Mouse (Mus musculus): Measurements from ENCODE around the gene Atcay. TPM values are rescaled to one million over a fixed set of nuclear protein-coding genes. Genes with fewer than 3 reads are reported as not detected.
A peak's percentile ranks its signal among the peaks of the same experiment; 100 is the strongest.
"Not testable (repeated sequence)": the region's sequence is repeated elsewhere in the genome, so short reads cannot be mapped to it uniquely, and the experiment has no call there.

Gene Atcay
- polyA plus RNA-seq, 1 experiment from 2014 or later = not detected

- 92% methylated on average over 9 of the region's 9 CpGs for WGBS
- H3K4me1 ChIP-seq (ENCODE audit: insufficient read depth, low read depth, low read length) = peaks cover 15% of the 10 kb centered on the region; the same call in 1 of the 2 replicates
- H3K27me3 ChIP-seq (replicated peaks; ENCODE audit: insufficient read depth, low read length) = no peaks in the 10 kb centered on the region
- no peak for ATAC-seq
- H3K36me3 ChIP-seq (ENCODE audit: insufficient read depth, low read length) = peaks cover 13% of the 10 kb centered on the region; the same call in 1 of the 2 replicates
- no peak overlapping the region for H3K4me2 ChIP-seq (replicated peaks; ENCODE audit: low read depth, low read length)
- no peak overlapping the region for H3K9ac ChIP-seq (replicated peaks; ENCODE audit: low read depth)
- TF ChIP-seq CTCF (IDR thresholded peaks at IDR 0.05) (no peak), EP300 (IDR thresholded peaks at IDR 0.05) (no peak)
- no peaks in the 10 kb centered on the region for H3K9me3 ChIP-seq (ENCODE audit: low read length)
- H3K27ac ChIP-seq (ENCODE audit: low read length) = no peak overlapping the region
- DNase-seq (ENCODE audit: low spot score) = no peak
- H3K4me3 ChIP-seq (ENCODE audit: low read depth, low read length) = no peak overlapping the region
Measured at GRCm38 (mm10) chr10:81187161-81187560, 43.5 kb downstream of the Atcay start.

- DNase-seq (ENCODE audit: low spot score) (peak; percentile 90), ATAC-seq (peak; percentile 45)
- H3K27ac ChIP-seq (ENCODE audit: low read length) = peak overlapping the region; percentile 89
- no peak overlapping the region for H3K4me2 ChIP-seq (replicated peaks; ENCODE audit: low read depth, low read length)
- H3K9me3 ChIP-seq (ENCODE audit: low read length) = no peaks in the 10 kb centered on the region
- H3K4me1 ChIP-seq (ENCODE audit: insufficient read depth, low read depth, low read length) = peaks cover 7% of the 10 kb centered on the region; the same call in 1 of the 2 replicates
- no peaks in the 10 kb centered on the region for H3K27me3 ChIP-seq (replicated peaks; ENCODE audit: insufficient read depth, low read length)
- TF ChIP-seq EP300 (IDR thresholded peaks at IDR 0.05) (peak; percentile 78), CTCF (IDR thresholded peaks at IDR 0.05) (no peak)
- H3K36me3 ChIP-seq (ENCODE audit: insufficient read depth, low read length) = peaks cover 28% of the 10 kb centered on the region
- WGBS = 8% methylated on average over 4 of the region's 4 CpGs
- H3K4me3 ChIP-seq (ENCODE audit: low read depth, low read length) = no peak overlapping the region
- H3K9ac ChIP-seq (replicated peaks; ENCODE audit: low read depth) = no peak overlapping the region
Measured at GRCm38 (mm10) chr10:81184765-81185164, 45.9 kb downstream of the Atcay start.

GRCm38 (mm10) chr10:81183805-81184204 lies 46.8 kb downstream of the Atcay start, which contains the start of gene 4930442H23Rik:
Gene 4930442H23Rik, minus strand, starts transcription at chr10:81183849.
- DNase-seq (ENCODE audit: low spot score) = no peak
- no peak for TF ChIP-seq EP300 (IDR thresholded peaks at IDR 0.05)
- TF ChIP-seq CTCF (IDR thresholded peaks at IDR 0.05) = no peak

DNA sequence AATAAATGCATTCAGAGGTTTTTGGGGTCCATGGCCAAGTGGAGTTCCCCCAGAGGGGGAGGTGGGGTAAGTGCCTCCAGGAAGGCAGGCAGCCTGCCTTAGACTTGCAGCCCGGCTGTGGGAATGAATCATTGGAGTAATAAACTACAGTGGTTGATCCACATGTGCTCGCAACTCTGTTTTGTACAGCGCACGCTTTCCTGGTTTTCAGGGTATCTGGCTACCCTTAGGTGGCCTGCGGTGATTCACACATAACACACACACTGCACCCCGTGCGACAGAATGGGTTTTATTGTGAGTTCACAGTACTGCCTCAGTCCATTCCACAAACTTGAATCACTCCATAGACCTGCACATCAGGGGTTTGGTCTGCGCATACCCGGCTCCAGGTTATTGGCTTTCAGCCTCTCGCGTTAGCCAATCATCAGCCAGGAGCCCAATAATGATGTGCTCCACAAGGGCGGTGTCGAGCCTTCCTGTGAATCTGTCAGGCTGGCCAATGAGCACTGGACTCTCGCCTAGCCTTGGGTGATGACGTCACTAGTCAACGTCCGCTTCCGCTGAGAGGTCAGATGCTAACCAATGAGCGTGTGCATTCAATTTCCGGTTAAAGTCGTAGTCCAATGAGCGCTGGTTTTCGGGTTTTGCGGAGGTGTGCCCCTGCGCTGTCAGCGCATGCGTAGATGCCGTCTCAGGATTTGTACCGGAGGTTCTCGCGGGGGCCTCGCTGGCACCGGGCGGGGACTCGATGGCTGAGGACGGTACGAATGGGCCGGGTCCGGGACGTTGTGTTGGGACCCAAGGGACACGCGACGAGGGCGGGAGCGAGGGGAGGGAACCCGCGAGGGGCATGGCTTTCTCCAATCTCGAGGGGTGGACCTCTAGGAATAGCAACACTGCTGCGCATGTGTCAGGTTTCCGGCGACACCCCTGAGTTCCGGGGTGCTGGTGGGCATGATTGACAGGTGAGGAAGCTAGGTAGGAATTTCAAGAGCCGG lies 48.0 kb downstream of the Atcay start, which contains the start of gene Dapk3:
Gene Dapk3 (plus strand): TSS at position 670 of the 998 bp plus-strand sequence.
- WGBS = 5% methylated on average over 53 of the region's 53 CpGs
- DNase-seq (ENCODE audit: low spot score) (peak; percentile 100), ATAC-seq (peak; percentile 93)
- H3K36me3 ChIP-seq (ENCODE audit: insufficient read depth, low read length) = peaks cover 42% of the 10 kb centered on the region
- TF ChIP-seq EP300 (IDR thresholded peaks at IDR 0.05) (peak; percentile 65), CTCF (IDR thresholded peaks at IDR 0.05) (0 out of 2 replicates have a peak, but pooled peaks have one; percentile 11)
- peak within 1 kb of the TSS; percentile 61 for H3K4me2 ChIP-seq (replicated peaks; ENCODE audit: low read depth, low read length)
- peak within 1 kb of the TSS; percentile 51 for H3K9ac ChIP-seq (replicated peaks; ENCODE audit: low read depth)
- H3K4me3 ChIP-seq (ENCODE audit: low read depth, low read length) = peak within 1 kb of the TSS; percentile 61
- H3K9me3 ChIP-seq (ENCODE audit: low read length) = no peaks in the 10 kb centered on the region
- H3K27ac ChIP-seq (ENCODE audit: low read length) = peak within 1 kb of the TSS; percentile 89
- H3K4me1 ChIP-seq (ENCODE audit: insufficient read depth, low read depth, low read length) = peaks cover 7% of the 10 kb centered on the region; the same call in 1 of the 2 replicates
- no peaks in the 10 kb centered on the region for H3K27me3 ChIP-seq (replicated peaks; ENCODE audit: insufficient read depth, low read length)

More at GRCm38 (mm10) chr10:81183805-81184204, 46.8 kb downstream of the Atcay start, which contains the start of gene 4930442H23Rik:
- Histone ChIP-seq H3K4me1 (ENCODE audit: insufficient read depth, low read depth, low read length) (peaks cover 7% of the 10 kb centered on the region; the same call in 1 of the 2 replicates), H3K36me3 (ENCODE audit: insufficient read depth, low read length) (peaks cover 34% of the 10 kb centered on the region), H3K27me3 (replicated peaks; ENCODE audit: insufficient read depth, low read length) (no peaks in the 10 kb centered on the region), H3K4me2 (replicated peaks; ENCODE audit: low read depth, low read length) (peak within 1 kb of the TSS; percentile 61), H3K4me3 (ENCODE audit: low read depth, low read length) (peak within 1 kb of the TSS; percentile 61), H3K9ac (replicated peaks; ENCODE audit: low read depth) (peak within 1 kb of the TSS; percentile 51), H3K27ac (ENCODE audit: low read length) (peak within 1 kb of the TSS; percentile 89), H3K9me3 (ENCODE audit: low read length) (no peaks in the 10 kb centered on the region)
- 62% methylated on average over 5 of the region's 5 CpGs for WGBS
- ATAC-seq = no peak

DNA sequence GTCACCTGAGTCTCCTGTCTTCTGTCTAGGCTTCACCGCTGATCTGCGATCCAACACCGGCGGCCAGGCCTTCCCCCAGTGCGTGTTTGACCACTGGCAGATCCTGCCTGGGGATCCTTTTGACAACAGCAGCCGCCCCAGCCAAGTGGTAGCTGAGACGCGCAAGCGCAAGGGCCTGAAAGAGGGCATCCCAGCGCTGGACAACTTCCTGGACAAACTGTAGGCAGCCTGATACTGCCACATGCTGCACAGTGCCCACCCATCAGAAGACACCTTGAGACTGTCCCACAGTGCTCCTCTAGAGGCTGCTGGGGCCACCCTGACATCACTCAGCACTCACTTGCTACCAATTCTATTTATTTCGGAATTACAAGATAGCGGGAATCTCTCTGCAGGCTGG lies 48.8 kb downstream of the Atcay start:
- WGBS = 71% methylated on average over 12 of the region's 12 CpGs
- not testable (repeated sequence) for H3K4me2 ChIP-seq (replicated peaks; ENCODE audit: low read depth, low read length); H3K27ac ChIP-seq (ENCODE audit: low read length); DNase-seq (ENCODE audit: low spot score); H3K4me3 ChIP-seq (ENCODE audit: low read depth, low read length); H3K9me3 ChIP-seq (ENCODE audit: low read length); H3K4me1 ChIP-seq (ENCODE audit: insufficient read depth, low read depth, low read length); H3K9ac ChIP-seq (replicated peaks; ENCODE audit: low read depth); ATAC-seq; H3K27me3 ChIP-seq (replicated peaks; ENCODE audit: insufficient read depth, low read length)
- H3K36me3 ChIP-seq (ENCODE audit: insufficient read depth, low read length) = peaks cover 45% of the 10 kb centered on the region

DNA sequence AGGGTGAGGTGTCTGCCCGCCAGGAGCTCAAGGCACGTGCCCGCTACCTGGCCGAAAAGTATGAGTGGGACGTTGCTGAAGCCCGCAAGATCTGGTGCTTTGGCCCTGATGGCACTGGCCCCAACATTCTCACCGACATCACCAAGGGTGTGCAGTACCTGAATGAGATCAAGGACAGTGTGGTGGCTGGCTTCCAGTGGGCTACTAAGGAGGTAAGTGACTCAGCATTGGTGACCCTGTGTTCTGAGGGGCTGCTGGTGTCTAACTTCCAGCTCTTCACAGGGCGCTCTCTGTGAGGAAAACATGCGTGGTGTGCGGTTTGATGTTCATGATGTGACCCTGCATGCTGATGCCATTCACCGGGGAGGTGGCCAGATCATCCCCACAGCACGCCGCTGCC lies 49.7 kb downstream of the Atcay start:
- TF ChIP-seq EP300 (IDR thresholded peaks at IDR 0.05) (no peak), CTCF (IDR thresholded peaks at IDR 0.05) (no peak)
- no peak overlapping the region for H3K4me3 ChIP-seq (ENCODE audit: low read depth, low read length)
- 89% methylated on average over 13 of the region's 13 CpGs for WGBS
- no peaks in the 10 kb centered on the region for H3K9me3 ChIP-seq (ENCODE audit: low read length)
- H3K36me3 ChIP-seq (ENCODE audit: insufficient read depth, low read length) = peaks cover 45% of the 10 kb centered on the region
- no peak overlapping the region for H3K4me2 ChIP-seq (replicated peaks; ENCODE audit: low read depth, low read length)
- H3K27ac ChIP-seq (ENCODE audit: low read length) = no peak overlapping the region
- ATAC-seq (no peak), DNase-seq (ENCODE audit: low spot score) (no peak)
- no peaks in the 10 kb centered on the region for H3K27me3 ChIP-seq (replicated peaks; ENCODE audit: insufficient read depth, low read length)
- H3K9ac ChIP-seq (replicated peaks; ENCODE audit: low read depth) = no peak overlapping the region
- peaks cover 8% of the 10 kb centered on the region; the same call in 1 of the 2 replicates for H3K4me1 ChIP-seq (ENCODE audit: insufficient read depth, low read depth, low read length)

Measured in lung, postnatal 0 days (tissue).